Mouse (Mus musculus): ENCODE results near the gene Crybb2. TPM values are rescaled to one million over a fixed set of nuclear protein-coding genes. Genes with fewer than 3 reads are reported as not detected.
A peak's percentile ranks its signal among the peaks of the same experiment; 100 is the strongest.

Gene Crybb2
- total and polyA plus RNA-seq, 2 experiments from 2014 or later = not detected

- Histone ChIP-seq H3K9ac (replicated peaks; ENCODE audit: low read length, poor library complexity, severe bottlenecking) (no peak overlapping the region), H3K4me1 (ENCODE audit: insufficient read depth, low read length) (no peaks in the 10 kb centered on the region; the same call in 1 of the 2 replicates), H3K9me3 (ENCODE audit: low read length) (no peaks in the 10 kb centered on the region), H3K27ac (ENCODE audit: low read depth, low read length) (no peak overlapping the region), H3K4me3 (ENCODE audit: low read depth, low read length) (no peak overlapping the region), H3K36me3 (ENCODE audit: insufficient read depth, low read length) (no peaks in the 10 kb centered on the region), H3K4me2 (ENCODE audit: low read depth, low read length, poor library complexity, severe bottlenecking) (no peak overlapping the region), H3K27me3 (ENCODE audit: insufficient read depth, low read length) (no peaks in the 10 kb centered on the region)
- no peak for ATAC-seq (ENCODE audit: low FRiP score)
- DNase-seq (ENCODE audit: low spot score) = no peak
- TF ChIP-seq CTCF (IDR thresholded peaks at IDR 0.05) = no peak
- 67% methylated on average over 19 of the region's 19 CpGs for WGBS
Measured at GRCm38 (mm10) chr5:113082356-113083168, 12.6 kb upstream of the Crybb2 start.

- no peaks in the 10 kb centered on the region for H3K27me3 ChIP-seq (ENCODE audit: insufficient read depth, low read length)
- no peak within 1 kb of the TSS for H3K9ac ChIP-seq (replicated peaks; ENCODE audit: low read length, poor library complexity, severe bottlenecking)
- no peak for TF ChIP-seq CTCF (IDR thresholded peaks at IDR 0.05)
- no peaks in the 10 kb centered on the region for H3K36me3 ChIP-seq (ENCODE audit: insufficient read depth, low read length)
- H3K9me3 ChIP-seq (ENCODE audit: low read length) = no peaks in the 10 kb centered on the region
- DNase-seq (ENCODE audit: low spot score) (no peak), ATAC-seq (ENCODE audit: low FRiP score) (peak; percentile 15; the same call in 1 of the 2 replicates)
- no peak within 1 kb of the TSS for H3K27ac ChIP-seq (ENCODE audit: low read depth, low read length)
- H3K4me2 ChIP-seq (ENCODE audit: low read depth, low read length, poor library complexity, severe bottlenecking) = no peak within 1 kb of the TSS
- no peak within 1 kb of the TSS for H3K4me3 ChIP-seq (ENCODE audit: low read depth, low read length)
- 85% methylated on average over 8 of the region's 8 CpGs for WGBS
- H3K4me1 ChIP-seq (ENCODE audit: insufficient read depth, low read length) = no peaks in the 10 kb centered on the region
Measured at GRCm38 (mm10) chr5:113081439-113081838, 11.5 kb upstream of the Crybb2 start, which contains the start of gene Crybb3. Crybb3 (minus strand) TSS chr5:113081584.

DNA sequence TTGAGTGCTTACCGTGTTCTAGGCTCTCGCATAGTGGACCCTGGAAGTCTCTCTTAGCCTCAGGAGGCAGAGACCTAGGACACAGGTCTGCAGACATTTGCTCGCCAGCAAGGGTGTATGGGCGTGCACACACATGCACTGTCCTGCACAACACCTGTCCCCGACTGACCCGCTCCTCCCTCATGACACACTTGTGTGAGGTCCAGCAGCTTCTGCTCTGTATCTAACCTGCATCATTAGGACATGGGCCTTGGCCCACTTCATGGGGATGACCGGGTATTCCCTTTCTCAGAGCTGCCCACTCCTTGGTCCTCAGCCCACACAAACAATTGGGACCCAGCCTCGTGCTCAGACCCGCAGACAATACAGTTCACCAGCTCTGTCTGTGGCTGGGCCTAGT lies 11.1 kb upstream of the Crybb2 start:
- Histone ChIP-seq H3K36me3 (ENCODE audit: insufficient read depth, low read length) (no peaks in the 10 kb centered on the region), H3K4me2 (ENCODE audit: low read depth, low read length, poor library complexity, severe bottlenecking) (no peak overlapping the region), H3K9me3 (ENCODE audit: low read length) (no peaks in the 10 kb centered on the region), H3K27ac (ENCODE audit: low read depth, low read length) (no peak overlapping the region), H3K27me3 (ENCODE audit: insufficient read depth, low read length) (no peaks in the 10 kb centered on the region), H3K9ac (replicated peaks; ENCODE audit: low read length, poor library complexity, severe bottlenecking) (no peak overlapping the region), H3K4me1 (ENCODE audit: insufficient read depth, low read length) (no peaks in the 10 kb centered on the region), H3K4me3 (ENCODE audit: low read depth, low read length) (no peak overlapping the region)
- no peak for TF ChIP-seq CTCF (IDR thresholded peaks at IDR 0.05)
- 81% methylated on average over 9 of the region's 9 CpGs for WGBS
- ATAC-seq (ENCODE audit: low FRiP score) (no peak), DNase-seq (ENCODE audit: low spot score) (no peak)

- ATAC-seq (ENCODE audit: low FRiP score) (no peak), DNase-seq (ENCODE audit: low spot score) (peak; percentile 58)
- H3K9ac ChIP-seq (replicated peaks; ENCODE audit: low read length, poor library complexity, severe bottlenecking) = no peak overlapping the region
- H3K27ac ChIP-seq (ENCODE audit: low read depth, low read length) = no peak overlapping the region
- H3K4me3 ChIP-seq (ENCODE audit: low read depth, low read length) = no peak overlapping the region
- H3K27me3 ChIP-seq (ENCODE audit: insufficient read depth, low read length) = no peaks in the 10 kb centered on the region
- WGBS = 25% methylated on average over 21 of the region's 21 CpGs
- H3K4me2 ChIP-seq (ENCODE audit: low read depth, low read length, poor library complexity, severe bottlenecking) = peak overlapping the region; percentile 28; the same call in 1 of the 2 replicates
- H3K4me1 ChIP-seq (ENCODE audit: insufficient read depth, low read length) = no peaks in the 10 kb centered on the region
- no peaks in the 10 kb centered on the region for H3K36me3 ChIP-seq (ENCODE audit: insufficient read depth, low read length)
- H3K9me3 ChIP-seq (ENCODE audit: low read length) = no peaks in the 10 kb centered on the region
- peak; percentile 74 for TF ChIP-seq CTCF (IDR thresholded peaks at IDR 0.05)
Measured at GRCm38 (mm10) chr5:113079783-113080182, 9.9 kb upstream of the Crybb2 start.

DNA sequence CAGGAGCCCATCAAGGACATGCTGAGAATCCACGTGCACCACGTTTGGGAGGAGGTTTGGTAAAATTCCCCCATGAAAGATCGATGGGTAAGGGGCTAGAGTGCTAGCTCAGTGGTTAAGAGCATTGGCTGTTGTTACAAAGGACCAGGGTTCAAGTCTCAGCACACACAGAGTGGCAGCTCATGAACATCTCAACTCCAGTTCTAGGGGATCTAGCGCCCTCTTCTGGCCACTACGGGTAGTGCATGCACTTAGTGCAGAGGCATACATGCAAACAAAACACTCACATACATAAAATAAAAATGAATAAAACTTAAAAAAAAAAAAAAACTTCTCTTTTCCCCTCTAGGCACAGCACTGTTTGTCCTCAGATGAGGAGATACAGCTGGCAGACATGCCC lies 8.8 kb upstream of the Crybb2 start:
- Histone ChIP-seq H3K4me3 (ENCODE audit: low read depth, low read length) (no peak overlapping the region), H3K27ac (ENCODE audit: low read depth, low read length) (no peak overlapping the region), H3K4me2 (ENCODE audit: low read depth, low read length, poor library complexity, severe bottlenecking) (no peak overlapping the region), H3K27me3 (ENCODE audit: insufficient read depth, low read length) (no peaks in the 10 kb centered on the region), H3K4me1 (ENCODE audit: insufficient read depth, low read length) (no peaks in the 10 kb centered on the region), H3K9me3 (ENCODE audit: low read length) (no peaks in the 10 kb centered on the region), H3K9ac (replicated peaks; ENCODE audit: low read length, poor library complexity, severe bottlenecking) (no peak overlapping the region), H3K36me3 (ENCODE audit: insufficient read depth, low read length) (no peaks in the 10 kb centered on the region)
- peak; percentile 63 for TF ChIP-seq CTCF (IDR thresholded peaks at IDR 0.05)
- WGBS = 70% methylated on average over 5 of the region's 5 CpGs
- DNase-seq (ENCODE audit: low spot score) = no peak
- no peak for ATAC-seq (ENCODE audit: low FRiP score)

DNA sequence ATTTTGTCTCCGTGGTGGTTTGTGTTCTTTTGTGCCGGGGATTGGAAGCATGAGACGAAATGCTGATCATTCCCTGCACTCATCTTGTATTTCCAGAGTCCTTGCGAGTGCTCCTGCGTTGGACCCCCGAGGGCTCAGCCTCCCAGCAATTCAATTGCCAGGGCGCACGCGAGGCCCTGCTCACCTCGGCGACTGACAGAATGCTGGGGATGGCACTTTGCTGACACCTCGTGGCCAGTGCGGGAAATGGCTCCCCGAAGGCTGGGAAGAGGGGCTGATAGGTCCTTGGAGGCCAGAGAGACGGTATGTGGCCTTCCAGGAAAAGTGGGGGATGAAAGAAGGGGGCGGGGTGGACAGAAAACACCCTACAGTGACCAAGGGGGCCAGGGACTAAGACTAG lies 15.6 kb downstream of the Crybb2 start:
- Histone ChIP-seq H3K9me3 (ENCODE audit: low read length) (no peaks in the 10 kb centered on the region), H3K4me1 (ENCODE audit: insufficient read depth, low read length) (peaks cover 3% of the 10 kb centered on the region; the same call in 1 of the 2 replicates), H3K4me2 (ENCODE audit: low read depth, low read length, poor library complexity, severe bottlenecking) (no peak overlapping the region), H3K27ac (ENCODE audit: low read depth, low read length) (no peak overlapping the region), H3K9ac (replicated peaks; ENCODE audit: low read length, poor library complexity, severe bottlenecking) (no peak overlapping the region), H3K27me3 (ENCODE audit: insufficient read depth, low read length) (no peaks in the 10 kb centered on the region), H3K36me3 (ENCODE audit: insufficient read depth, low read length) (no peaks in the 10 kb centered on the region), H3K4me3 (ENCODE audit: low read depth, low read length) (no peak overlapping the region)
- WGBS = 4% methylated on average over 16 of the region's 16 CpGs
- peak; percentile 81 for DNase-seq (ENCODE audit: low spot score)
- TF ChIP-seq CTCF (IDR thresholded peaks at IDR 0.05) = peak; percentile 100
- ATAC-seq (ENCODE audit: low FRiP score) = peak; percentile 52; the same call in 1 of the 2 replicates

Data from midbrain, postnatal 0 days (tissue).